Mouse (Mus musculus): ENCODE measurements around the gene Rassf4. TPM values are rescaled to one million over a fixed set of nuclear protein-coding genes. Genes with fewer than 3 reads are reported as not detected.
"Not testable (repeated sequence)": the region's sequence is repeated elsewhere in the genome, so short reads cannot be mapped to it uniquely, and the experiment has no call there.

Rassf4 gene
- polyA plus RNA-seq, 1 experiment: 0.07 TPM

DNA sequence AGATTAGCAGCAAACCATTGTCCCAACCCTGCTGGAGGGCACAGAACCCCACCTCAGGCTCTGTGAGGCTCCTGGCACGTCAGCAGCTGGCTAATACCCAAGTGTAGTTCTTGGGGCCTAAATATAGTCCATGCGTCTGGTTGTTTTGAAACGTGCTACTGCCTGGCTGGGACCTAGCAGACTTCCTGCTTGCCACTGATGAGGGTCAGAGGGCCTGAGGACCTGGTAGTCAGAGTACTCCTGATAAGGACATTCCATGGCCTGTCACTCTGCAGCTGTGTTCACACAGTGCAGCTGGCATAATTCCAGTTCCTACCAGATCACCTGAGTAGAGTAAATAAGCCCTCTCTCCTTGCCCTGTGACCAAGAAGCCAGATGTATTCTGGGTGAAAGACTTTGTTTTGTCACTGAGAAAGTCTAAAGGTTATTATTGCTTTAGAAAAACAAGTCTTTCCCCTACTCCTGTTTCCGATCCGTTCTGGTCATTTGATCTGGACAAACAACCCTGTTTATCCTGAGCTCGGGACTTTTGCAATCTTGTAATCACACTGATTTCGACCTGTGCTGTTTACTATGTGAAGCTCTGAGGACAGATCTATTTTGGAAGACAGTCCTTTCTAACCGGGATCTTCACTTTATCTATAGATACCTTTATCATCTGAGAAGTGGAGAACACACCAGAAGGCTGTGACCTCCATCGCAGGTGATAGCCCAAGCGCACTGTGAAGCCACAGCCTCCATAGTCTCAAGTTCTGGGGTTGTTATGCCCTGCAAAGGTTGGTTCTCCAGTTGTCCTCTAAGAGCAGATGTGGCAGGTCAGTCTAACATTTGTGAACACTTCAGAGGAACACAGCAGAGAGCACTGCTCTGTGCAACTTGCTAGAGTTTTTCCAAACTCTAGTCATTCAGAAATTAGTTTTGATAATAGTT lies 38.2 kb downstream of the Rassf4 start:
- no peaks in the 10 kb centered on the region for H3K27me3 ChIP-seq (ENCODE audit: control insufficient read depth)
- TF ChIP-seq GATA1 (IDR thresholded peaks at IDR 0.05; ENCODE audit: low read length): no peak
- no peak for TF ChIP-seq TAL1 (IDR thresholded peaks at IDR 0.05; ENCODE audit: low read length)
- no peaks in the 10 kb centered on the region for H3K4me1 ChIP-seq (ENCODE audit: control insufficient read depth)
- no peaks in the 10 kb centered on the region for H3K36me3 ChIP-seq (ENCODE audit: control insufficient read depth)
- H3K9me3 ChIP-seq (ENCODE audit: control insufficient read depth, low read length): no peaks in the 10 kb centered on the region
- H3K4me3 ChIP-seq (replicated peaks): no peak overlapping the region

DNA sequence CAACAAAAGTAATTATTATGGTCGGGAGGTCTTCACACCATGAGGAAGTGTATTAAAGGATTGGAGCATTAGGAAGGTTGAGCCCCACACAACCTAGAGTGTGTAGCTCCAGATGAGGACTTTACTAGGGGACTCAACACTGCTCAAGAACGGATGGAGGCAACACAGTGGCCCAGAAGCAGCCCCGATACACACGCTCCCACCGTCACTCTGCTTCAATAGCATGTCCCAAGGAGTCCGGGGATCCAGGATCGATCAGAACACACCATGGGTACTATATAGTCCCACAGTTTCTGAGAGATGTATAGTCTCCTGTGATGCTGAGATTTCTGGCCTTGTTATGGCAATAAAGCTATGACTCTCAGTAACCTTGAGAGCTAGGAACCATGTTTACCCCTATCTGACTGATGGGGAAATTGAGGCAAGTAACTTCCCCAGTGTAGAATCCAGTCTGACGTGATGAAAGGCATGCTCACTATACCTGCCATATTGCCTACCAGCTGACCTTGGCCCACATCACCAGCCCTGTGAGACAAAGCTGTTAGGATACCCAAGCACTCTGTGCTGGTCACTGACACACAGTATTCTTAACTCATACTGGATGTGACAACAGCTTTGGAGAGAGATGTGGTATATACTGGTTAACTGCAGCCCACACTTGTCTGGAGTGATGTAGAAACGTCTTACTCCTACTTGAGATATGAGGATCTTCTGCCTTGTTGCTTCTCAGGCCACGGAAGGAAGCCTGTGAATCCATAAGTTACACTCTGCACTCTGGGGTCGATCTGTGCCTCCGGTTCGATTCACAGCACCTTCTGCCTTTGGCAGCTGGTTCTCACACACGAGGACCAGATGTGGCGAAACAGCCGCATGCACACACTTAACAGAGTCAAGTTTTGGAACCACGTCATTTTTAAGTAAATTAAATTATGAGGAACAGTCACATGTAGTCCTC lies 39.7 kb downstream of the Rassf4 start:
- no peaks in the 10 kb centered on the region for H3K9me3 ChIP-seq (ENCODE audit: control insufficient read depth, low read length)
- no peak overlapping the region for H3K4me3 ChIP-seq (replicated peaks)
- H3K4me1 ChIP-seq (ENCODE audit: control insufficient read depth): peaks cover 4% of the 10 kb centered on the region
- peaks cover 4% of the 10 kb centered on the region for H3K27me3 ChIP-seq (ENCODE audit: control insufficient read depth)
- no peak for TF ChIP-seq GATA1 (IDR thresholded peaks at IDR 0.05; ENCODE audit: low read length)
- no peak for TF ChIP-seq TAL1 (IDR thresholded peaks at IDR 0.05; ENCODE audit: low read length)
- no peaks in the 10 kb centered on the region for H3K36me3 ChIP-seq (ENCODE audit: control insufficient read depth)

DNA sequence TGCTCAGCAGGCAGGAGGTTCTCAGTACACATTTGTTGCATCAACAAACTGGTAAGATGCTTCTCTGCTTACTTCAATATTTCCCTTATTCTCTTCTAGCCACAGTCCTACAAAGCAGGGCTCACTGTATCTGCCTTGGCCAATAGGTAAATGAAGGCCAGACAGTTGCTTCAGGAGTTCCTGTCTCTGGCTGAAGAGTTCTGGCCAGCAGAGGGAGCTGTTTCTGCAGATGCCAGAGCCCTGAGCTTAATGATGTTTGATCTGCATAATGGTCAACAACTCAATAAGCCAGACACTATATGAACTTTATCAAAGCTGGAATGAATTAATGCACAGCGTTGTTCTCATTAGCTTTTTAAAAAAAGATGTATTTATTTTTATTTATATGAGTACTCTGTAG lies 41.6 kb downstream of the Rassf4 start:
- Histone ChIP-seq H3K36me3 (ENCODE audit: control insufficient read depth) (no peaks in the 10 kb centered on the region), H3K27me3 (ENCODE audit: control insufficient read depth) (peaks cover 12% of the 10 kb centered on the region), H3K9me3 (ENCODE audit: control insufficient read depth, low read length) (no peaks in the 10 kb centered on the region), H3K4me3 (replicated peaks) (no peak overlapping the region), H3K4me1 (ENCODE audit: control insufficient read depth) (peaks cover 13% of the 10 kb centered on the region)
- no peak for TF ChIP-seq TAL1 (IDR thresholded peaks at IDR 0.05; ENCODE audit: low read length)
- no peak for TF ChIP-seq GATA1 (IDR thresholded peaks at IDR 0.05; ENCODE audit: low read length)

DNA sequence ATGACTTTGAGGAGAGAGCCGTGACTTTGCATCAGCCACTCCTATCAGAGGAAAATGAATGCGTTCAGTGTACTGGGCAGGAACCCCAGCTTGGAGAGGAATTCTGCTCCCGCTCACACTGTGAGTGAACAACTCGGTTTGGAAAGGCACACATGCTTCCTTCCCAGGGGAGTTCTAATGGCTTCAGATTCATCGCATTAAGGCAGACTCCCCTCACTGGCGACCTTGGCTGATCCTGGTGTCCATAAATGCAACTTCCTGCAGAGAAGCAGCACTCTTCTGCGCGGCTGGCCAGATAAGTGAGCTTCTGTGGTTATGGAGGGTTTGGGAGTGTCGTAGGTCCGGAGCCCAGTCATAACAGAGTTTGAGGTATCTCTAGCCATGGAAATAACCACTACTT lies 44.0 kb downstream of the Rassf4 start:
- TF ChIP-seq TAL1 (IDR thresholded peaks at IDR 0.05; ENCODE audit: low read length) (no peak), GATA1 (IDR thresholded peaks at IDR 0.05; ENCODE audit: low read length) (no peak)
- peaks cover 12% of the 10 kb centered on the region for H3K27me3 ChIP-seq (ENCODE audit: control insufficient read depth)
- H3K4me3 ChIP-seq (replicated peaks): no peak overlapping the region
- H3K9me3 ChIP-seq (ENCODE audit: control insufficient read depth, low read length): no peaks in the 10 kb centered on the region
- H3K4me1 ChIP-seq (ENCODE audit: control insufficient read depth): peaks cover 13% of the 10 kb centered on the region
- peaks cover 5% of the 10 kb centered on the region for H3K36me3 ChIP-seq (ENCODE audit: control insufficient read depth)

DNA sequence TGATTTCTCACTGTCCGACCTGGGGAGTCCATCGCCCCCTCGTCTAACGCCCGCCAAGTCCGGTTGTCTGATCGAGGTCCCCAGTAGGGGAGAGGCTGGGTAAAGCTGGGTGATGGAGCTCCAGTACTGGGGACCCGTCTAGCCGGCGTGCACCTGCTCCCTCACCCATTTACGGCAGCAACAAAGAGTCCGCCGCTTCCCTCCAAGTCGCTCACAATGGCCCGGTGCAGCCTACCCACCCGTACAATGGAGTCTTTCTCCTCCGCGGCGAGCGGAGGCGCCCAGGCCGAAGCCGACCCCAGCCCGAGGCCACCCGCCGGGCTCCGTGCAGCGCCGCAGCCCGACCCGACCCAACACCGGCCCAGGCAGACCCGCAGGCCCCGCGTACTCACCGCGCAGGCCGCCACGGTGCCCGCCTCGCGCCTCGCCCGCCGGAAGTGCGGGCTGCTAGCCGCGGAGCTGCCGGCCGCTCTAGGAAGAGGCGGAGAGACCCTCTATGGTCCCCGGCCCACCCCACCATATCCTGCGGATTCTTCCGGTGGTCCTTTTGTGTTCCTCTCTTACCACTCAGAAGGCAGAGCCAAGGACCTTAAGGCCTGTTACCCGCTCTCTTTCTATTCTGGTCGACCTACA lies 45.1 kb downstream of the Rassf4 start, which contains the start of gene Zfp422:
TSS of gene Zfp422 (minus strand) at position 461 of the 633 bp plus-strand sequence.
- Histone ChIP-seq H3K27me3 (ENCODE audit: control insufficient read depth) (peaks cover 12% of the 10 kb centered on the region), H3K9me3 (ENCODE audit: control insufficient read depth, low read length) (no peaks in the 10 kb centered on the region), H3K4me1 (ENCODE audit: control insufficient read depth) (peaks cover 13% of the 10 kb centered on the region), H3K4me3 (replicated peaks) (peak within 1 kb of the TSS; percentile 72), H3K36me3 (ENCODE audit: control insufficient read depth) (peaks cover 5% of the 10 kb centered on the region)
- TF ChIP-seq TAL1 (IDR thresholded peaks at IDR 0.05; ENCODE audit: low read length) (no peak), GATA1 (IDR thresholded peaks at IDR 0.05; ENCODE audit: low read length) (no peak)

DNA sequence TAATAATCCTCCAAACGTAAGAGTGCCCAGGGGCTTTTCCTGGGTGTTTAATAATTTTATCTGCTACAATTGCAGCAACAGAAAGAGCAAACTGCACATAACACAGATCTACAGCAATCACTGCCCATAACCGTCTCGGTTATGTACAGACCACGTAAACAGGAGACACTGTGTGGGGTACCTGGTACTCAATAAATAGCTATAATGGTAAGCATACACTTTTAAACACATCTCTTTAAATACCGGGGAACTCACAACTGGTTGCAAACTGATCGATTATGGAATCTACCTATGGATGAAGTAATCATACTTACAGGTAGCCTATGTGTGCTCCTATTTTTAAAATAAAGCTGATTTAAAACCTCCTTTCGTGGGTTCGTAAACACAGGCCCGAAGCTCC lies 45.7 kb downstream of the Rassf4 start:
- H3K36me3 ChIP-seq (ENCODE audit: control insufficient read depth): peaks cover 5% of the 10 kb centered on the region
- no peaks in the 10 kb centered on the region for H3K9me3 ChIP-seq (ENCODE audit: control insufficient read depth, low read length)
- peaks cover 13% of the 10 kb centered on the region for H3K4me1 ChIP-seq (ENCODE audit: control insufficient read depth)
- TF ChIP-seq TAL1 (IDR thresholded peaks at IDR 0.05; ENCODE audit: low read length) (no peak), GATA1 (IDR thresholded peaks at IDR 0.05; ENCODE audit: low read length) (no peak)
- H3K27me3 ChIP-seq (ENCODE audit: control insufficient read depth): peaks cover 12% of the 10 kb centered on the region
- peak overlapping the region; percentile 72 for H3K4me3 ChIP-seq (replicated peaks)

DNA sequence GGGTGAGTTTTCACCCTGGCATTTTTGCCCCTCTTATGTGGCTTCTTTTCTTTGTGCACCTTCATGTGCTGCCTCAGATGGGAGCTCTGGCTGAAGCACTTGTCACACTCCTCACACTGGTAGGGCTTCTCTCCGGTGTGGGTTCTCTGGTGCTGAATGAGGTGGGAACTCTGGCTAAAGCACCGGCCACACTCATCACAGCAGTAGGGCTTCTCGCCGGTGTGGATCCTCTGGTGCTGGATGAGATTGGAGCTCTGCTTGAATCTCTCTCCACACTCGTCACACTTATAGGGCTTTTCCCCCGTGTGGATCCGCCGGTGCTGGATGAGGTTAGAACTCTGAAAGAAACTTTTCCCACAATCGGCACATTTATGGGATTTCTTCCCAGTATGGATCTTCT lies 47.3 kb downstream of the Rassf4 start:
- H3K4me1 ChIP-seq (ENCODE audit: control insufficient read depth): peaks cover 13% of the 10 kb centered on the region
- H3K27me3 ChIP-seq (ENCODE audit: control insufficient read depth): peaks cover 12% of the 10 kb centered on the region
- not testable (repeated sequence) for H3K36me3 ChIP-seq (ENCODE audit: control insufficient read depth); H3K9me3 ChIP-seq (ENCODE audit: control insufficient read depth, low read length); H3K4me3 ChIP-seq (replicated peaks)

DNA sequence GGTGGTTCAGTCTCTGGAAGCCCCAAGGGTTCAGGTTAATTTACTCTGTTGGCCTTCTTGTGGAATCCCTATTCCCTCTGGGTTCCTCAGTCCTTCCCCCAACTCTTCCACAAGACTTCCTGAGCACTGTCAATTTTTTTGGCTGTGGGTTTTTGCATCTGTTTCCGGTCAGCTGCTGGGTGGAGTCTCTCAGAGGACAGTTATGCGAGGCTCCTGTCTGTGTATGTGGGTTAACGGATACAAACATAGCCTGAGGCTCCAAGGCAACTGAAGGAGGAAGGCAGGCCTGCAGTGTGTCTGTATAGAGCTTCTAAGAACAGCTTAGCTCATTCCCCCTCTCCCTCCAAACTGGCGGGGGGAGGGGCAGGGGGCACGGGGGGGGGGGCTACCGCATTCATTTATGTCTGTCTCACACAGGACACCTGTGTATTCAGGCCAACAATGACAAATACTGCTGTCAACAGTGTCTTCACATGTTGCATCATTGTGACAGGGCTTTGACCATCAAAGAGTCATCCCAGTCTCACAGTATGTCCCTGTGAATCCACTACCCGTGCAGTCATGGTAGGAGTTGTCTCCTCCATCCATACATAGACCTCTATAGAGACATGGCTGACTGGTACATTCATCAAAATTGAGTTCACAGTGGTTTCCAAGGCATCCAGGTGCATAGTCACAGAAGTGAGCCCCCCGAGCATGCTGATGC lies 52.3 kb downstream of the Rassf4 start:
- no peaks in the 10 kb centered on the region for H3K9me3 ChIP-seq (ENCODE audit: control insufficient read depth, low read length)
- no peaks in the 10 kb centered on the region for H3K27me3 ChIP-seq (ENCODE audit: control insufficient read depth)
- H3K4me3 ChIP-seq (replicated peaks): no peak overlapping the region
- no peaks in the 10 kb centered on the region for H3K4me1 ChIP-seq (ENCODE audit: control insufficient read depth)
- H3K36me3 ChIP-seq (ENCODE audit: control insufficient read depth): peaks cover 4% of the 10 kb centered on the region
- no peak for TF ChIP-seq TAL1 (IDR thresholded peaks at IDR 0.05; ENCODE audit: low read length)
- no peak for TF ChIP-seq GATA1 (IDR thresholded peaks at IDR 0.05; ENCODE audit: low read length)

Measured in erythroblast, embryonic 14.5 days (primary cell).